Mouse (Mus musculus) liver (tissue): Measurements from ENCODE around the gene Slc29a4.

Experiments
- DNase-seq: peaks from one replicate; pipeline ENCODE4 v3.0.0-alpha.2; 2020; ENCODE audit warnings: mixed read lengths

The Slc29a4 gene

GRCm38 (mm10) chr5:142692248-142692647 lies at the start of gene Slc29a4:
Gene Slc29a4 (plus strand): TSS chr5:142692512.
- DNase-seq: no peak

- peak; percentile 23 for DNase-seq
These were observed 44.1 kb upstream of the Slc29a4 start for GRCm38 (mm10) chr5:142648162-142648561.

- DNase-seq: no peak
These were observed 42.8 kb upstream of the Slc29a4 start for GRCm38 (mm10) chr5:142649460-142650050.

GRCm38 (mm10) chr5:142650390-142650789 lies 41.9 kb upstream of the Slc29a4 start:
- peak; percentile 56 for DNase-seq

- DNase-seq: peak; percentile 85
These were observed 41.4 kb upstream of the Slc29a4 start for GRCm38 (mm10) chr5:142650794-142651497.

GRCm38 (mm10) chr5:142652266-142652665 lies 40.0 kb upstream of the Slc29a4 start:
- DNase-seq: peak; percentile 70

- peak; percentile 30 for DNase-seq
These were observed 31.5 kb upstream of the Slc29a4 start for GRCm38 (mm10) chr5:142660656-142661434.

- no peak for DNase-seq
These were observed 24.4 kb upstream of the Slc29a4 start for GRCm38 (mm10) chr5:142667921-142668320.

GRCm38 (mm10) chr5:142668556-142669263 lies 23.6 kb upstream of the Slc29a4 start:
- no peak for DNase-seq

- no peak for DNase-seq
These were observed 22.6 kb upstream of the Slc29a4 start for GRCm38 (mm10) chr5:142669726-142670125.

- DNase-seq: no peak
These were observed 19.2 kb upstream of the Slc29a4 start for GRCm38 (mm10) chr5:142673082-142673481.

- DNase-seq: no peak
These were observed 14.2 kb upstream of the Slc29a4 start for GRCm38 (mm10) chr5:142678141-142678571.

- DNase-seq: no peak
These were observed 13.2 kb upstream of the Slc29a4 start for GRCm38 (mm10) chr5:142679065-142679464.

GRCm38 (mm10) chr5:142681911-142682310 lies 10.4 kb upstream of the Slc29a4 start:
- no peak for DNase-seq

GRCm38 (mm10) chr5:142682529-142682928 lies 9.8 kb upstream of the Slc29a4 start:
- DNase-seq: no peak

GRCm38 (mm10) chr5:142688866-142689265 lies 3.4 kb upstream of the Slc29a4 start:
- no peak for DNase-seq

GRCm38 (mm10) chr5:142690343-142690742 lies 2.0 kb upstream of the Slc29a4 start:
- DNase-seq: no peak

GRCm38 (mm10) chr5:142692971-142693737 lies 842 bp downstream of the Slc29a4 start:
- no peak for DNase-seq

- no peak for DNase-seq
These were observed 1.6 kb downstream of the Slc29a4 start for GRCm38 (mm10) chr5:142693738-142694430.

GRCm38 (mm10) chr5:142694627-142695340 lies 2.5 kb downstream of the Slc29a4 start:
- DNase-seq: peak; percentile 63

- DNase-seq: no peak
These were observed 3.9 kb downstream of the Slc29a4 start for GRCm38 (mm10) chr5:142696258-142696657.
